Mouse (Mus musculus): ENCODE measurements around the gene Ptprt. TPM values are rescaled to one million over a fixed set of nuclear protein-coding genes. Genes with fewer than 3 reads are reported as not detected.

Gene Ptprt
- total and polyA plus RNA-seq, 3 experiments: 0.76 TPM; not detected in 2

GRCm38 (mm10) chr2:162443106-162443505 is 217.8 kb downstream of the Ptprt start:
- Histone ChIP-seq H3K27me3 (replicated peaks) (no peaks in the 10 kb centered on the region), H3K9me3 (replicated peaks; ENCODE audit: low read length) (peaks cover 44% of the 10 kb centered on the region), H3K4me2 (ENCODE audit: insufficient read depth, low read depth, poor library complexity, severe bottlenecking) (no peak overlapping the region), H3K36me3 (replicated peaks in 1 of 2; ENCODE audit: control insufficient read depth in 1 of 2, insufficient read depth in 1 of 2, low read length in 1 of 2) (no peaks in the 10 kb centered on the region), H3K79me2 (replicated peaks; ENCODE audit: control insufficient read depth, extremely low read depth, insufficient read depth, poor library complexity, severe bottlenecking) (no peaks in the 10 kb centered on the region), H3K9ac (ENCODE audit: insufficient read depth, low read depth) (no peak overlapping the region), H3K4me1 (ENCODE audit: control insufficient read depth in 1 of 2, insufficient read depth in 2 of 2) (no peaks in the 10 kb centered on the region), H3K27ac (ENCODE audit: insufficient read depth, low read depth) (no peak overlapping the region), H3K4me3 (replicated peaks in 1 of 3; ENCODE audit: low read depth in 2 of 3, low read length in 2 of 3, poor library complexity in 1 of 3) (no peak overlapping the region)
- dilution Hi-C loops (cut with MboI; ENCODE audit: extremely low pct_ligation_motif_present, extremely low pct_unique_long_range_greater_than_20kb, low sequenced_read_pairs): no loop called here
- TF ChIP-seq POLR2A (IDR thresholded peaks at IDR 0.05; ENCODE audit: low read depth, low read length): no peak
- TF ChIP-seq CHD2 (IDR thresholded peaks at IDR 0.05; ENCODE audit: low read length): no peak
- no peak for TF ChIP-seq MAX (IDR thresholded peaks at IDR 0.05; ENCODE audit: low read length)
- no peak for TF ChIP-seq TCF12 (IDR thresholded peaks at IDR 0.05; ENCODE audit: low read depth, low read length)
- TF ChIP-seq EP300 (IDR thresholded peaks at IDR 0.05; ENCODE audit: low read length): no peak
- TF ChIP-seq MXI1 (IDR thresholded peaks at IDR 0.05; ENCODE audit: low read depth, low read length): no peak
- TF ChIP-seq POLR2AphosphoS2 (IDR thresholded peaks at IDR 0.05; ENCODE audit: low read depth, low read length): no peak
- in situ Hi-C loops (cut with MboI; ENCODE audit: low pct_ligation_motif_present, low pct_unique_long_range_greater_than_20kb, low sequenced_read_pairs): no loop called here
- no peak for DNase-seq (ENCODE audit: extremely low read depth)

DNA sequence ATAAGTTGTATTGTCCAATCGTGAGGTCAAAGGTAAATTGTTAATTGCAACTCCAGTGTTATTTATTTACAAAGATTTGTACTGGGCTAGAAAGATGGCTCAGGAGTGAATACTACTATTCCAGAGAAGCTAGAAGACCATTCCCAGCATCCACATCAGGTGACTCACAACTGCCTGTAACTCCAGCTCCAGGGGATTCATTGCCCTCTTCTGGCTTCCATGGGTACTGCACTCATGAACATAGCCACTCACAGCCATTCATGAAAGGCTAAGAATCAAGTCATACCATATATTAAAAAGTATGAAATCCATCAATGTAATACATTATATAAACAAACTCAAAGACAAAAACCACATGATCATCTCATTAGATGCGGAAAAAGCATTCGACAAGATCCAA is 224.3 kb downstream of the Ptprt start:
- Histone ChIP-seq H3K4me1 (ENCODE audit: control insufficient read depth in 1 of 2, insufficient read depth in 2 of 2) (no peaks in the 10 kb centered on the region), H3K36me3 (replicated peaks in 1 of 2; ENCODE audit: control insufficient read depth in 1 of 2, insufficient read depth in 1 of 2, low read length in 1 of 2) (no peaks in the 10 kb centered on the region), H3K79me2 (replicated peaks; ENCODE audit: control insufficient read depth, extremely low read depth, insufficient read depth, poor library complexity, severe bottlenecking) (no peaks in the 10 kb centered on the region), H3K9ac (ENCODE audit: insufficient read depth, low read depth) (no peak overlapping the region), H3K27me3 (replicated peaks) (no peaks in the 10 kb centered on the region), H3K4me2 (ENCODE audit: insufficient read depth, low read depth, poor library complexity, severe bottlenecking) (no peak overlapping the region), H3K4me3 (replicated peaks in 1 of 3; ENCODE audit: low read depth in 2 of 3, low read length in 2 of 3, poor library complexity in 1 of 3) (no peak overlapping the region), H3K27ac (ENCODE audit: insufficient read depth, low read depth) (no peak overlapping the region), H3K9me3 (replicated peaks; ENCODE audit: low read length) (peaks cover 28% of the 10 kb centered on the region)
- dilution Hi-C loops (cut with MboI; ENCODE audit: extremely low pct_ligation_motif_present, extremely low pct_unique_long_range_greater_than_20kb, low sequenced_read_pairs) (no loop called here), in situ Hi-C loops (cut with MboI; ENCODE audit: low pct_ligation_motif_present, low pct_unique_long_range_greater_than_20kb, low sequenced_read_pairs) (no loop called here)
- TF ChIP-seq GABPA (IDR thresholded peaks at IDR 0.05; ENCODE audit: insufficient replicate concordance, low read depth, low read length): no peak
- no peak for TF ChIP-seq HCFC1 (IDR thresholded peaks at IDR 0.05; ENCODE audit: low read depth, low read length)
- TF ChIP-seq SMC3 (IDR thresholded peaks at IDR 0.05; ENCODE audit: low read depth, low read length): no peak
- no peak for TF ChIP-seq POLR2A (IDR thresholded peaks at IDR 0.05; ENCODE audit: low read depth, low read length)
- TF ChIP-seq E2F4 (IDR thresholded peaks at IDR 0.05; ENCODE audit: insufficient replicate concordance, low read depth, low read length): no peak
- TF ChIP-seq ZMIZ1 (IDR thresholded peaks at IDR 0.05; ENCODE audit: low read depth, low read length): no peak
- no peak for TF ChIP-seq ZKSCAN1 (IDR thresholded peaks at IDR 0.05; ENCODE audit: borderline replicate concordance, low read depth, low read length)
- TF ChIP-seq KAT2A (IDR thresholded peaks at IDR 0.05; ENCODE audit: insufficient replicate concordance, low read length): no peak
- no peak for TF ChIP-seq IRF4 (IDR thresholded peaks at IDR 0.05; ENCODE audit: low read depth, low read length)
- TF ChIP-seq MEF2A (IDR thresholded peaks at IDR 0.05; ENCODE audit: borderline replicate concordance, low read depth, low read length): no peak
- TF ChIP-seq ZC3H11A (IDR thresholded peaks at IDR 0.05; ENCODE audit: low read depth, low read length): no peak
- no peak for TF ChIP-seq JUN (IDR thresholded peaks at IDR 0.05; ENCODE audit: insufficient read depth, low read depth, low read length)
- TF ChIP-seq RAD21 (IDR thresholded peaks at IDR 0.05; ENCODE audit: low read depth, low read length): no peak
- no peak for TF ChIP-seq SIN3A (IDR thresholded peaks at IDR 0.05; ENCODE audit: low read length)
- no peak for TF ChIP-seq NRF1 (IDR thresholded peaks at IDR 0.05; ENCODE audit: low read depth, low read length)
- no peak for DNase-seq (ENCODE audit: extremely low read depth)

All from CH12.LX (cell line).